ENCODE assay signal across 27 mouse cellular contexts in genomic region chr8:4162786-4163185, GRCm38 (mm10). TPM values are rescaled to one million over a fixed set of nuclear protein-coding genes. Genes with fewer than 3 reads are reported as not detected.
A peak's percentile ranks its signal among the peaks of the same experiment; 100 is the strongest.
DNase-seq lines count a peak whose midpoint lies in the region; ATAC-seq and TF ChIP-seq lines count a peak whose summit lies in the region.
"Had no signal": no experiment of that assay in that cellular context is flagged by ENCODE, and none has a peak within 500 bp of the region (broad histone marks: within the 10 kb centered on the region; RNA-seq: fewer than 3 reads in every experiment).

No protein-coding gene starts in this region.

- intact Hi-C loops in heart, postnatal 25 days (cut with DNase I): loop anchor here (10.0 kb wide), 2 partner anchors 162 to 332 kb away; partner anchors contain the start of genes Ccl25, Cers4 and Elavl1

- H3K4me1 ChIP-seq in heart, postnatal 0 days (ENCODE audit: control insufficient read depth, insufficient read depth): 0 out of 2 replicates have a peak, but pooled peaks cover 4% of the 10 kb centered on the region
- H3K4me1 ChIP-seq in thymus, adult 2 months (replicated peaks; ENCODE audit: control insufficient read depth, insufficient read depth, low read length): peaks cover 16% of the 10 kb centered on the region
- peaks cover 11% of the 10 kb centered on the region for H3K4me1 ChIP-seq in midbrain, embryonic 10.5 days

- peak overlapping the region; percentile 6; the same call in 1 of the 2 replicates for H3K27ac ChIP-seq in heart, postnatal 0 days (ENCODE audit: low read depth)
- H3K27ac ChIP-seq in thymus, adult 2 months (ENCODE audit: control insufficient read depth, insufficient read depth, low read length): peak overlapping the region; percentile 95
- no peak overlapping the region for H3K27ac ChIP-seq in midbrain, embryonic 10.5 days (replicated peaks)
- H3K27ac ChIP-seq: embryonic facial prominence, embryonic 15.5 days; forebrain, embryonic 10.5 days; gastrocnemius, adult 2 months; heart, embryonic 13.5 days; hindbrain, embryonic 13.5 days had no signal

- no peaks in the 10 kb centered on the region for H3K27me3 ChIP-seq in heart, postnatal 0 days (ENCODE audit: control insufficient read depth, insufficient read depth, low read length)
- no peaks in the 10 kb centered on the region for H3K27me3 ChIP-seq in thymus, adult 2 months (ENCODE audit: control insufficient read depth, insufficient read depth, low read length)
- H3K27me3 ChIP-seq in midbrain, embryonic 10.5 days (ENCODE audit: low read depth, poor library complexity, severe bottlenecking): peaks cover 4% of the 10 kb centered on the region; the same call in 1 of the 2 replicates
- H3K27me3 ChIP-seq: embryonic facial prominence, embryonic 15.5 days; heart, embryonic 13.5 days; hindbrain, embryonic 13.5 days had no signal

- no peak overlapping the region for H3K9ac ChIP-seq in heart, postnatal 0 days (replicated peaks; ENCODE audit: low read depth, low read length)
- H3K9ac ChIP-seq: embryonic facial prominence, embryonic 15.5 days; heart, embryonic 13.5 days; hindbrain, embryonic 13.5 days had no signal

- no peak for DNase-seq in heart, postnatal 0 days (ENCODE audit: low spot score)
- no peak for DNase-seq in heart, postnatal 25 days (ENCODE audit: low spot score)
- peak; percentile 46 for DNase-seq in thymus, adult 2 months
- DNase-seq in thymus, postnatal 25 days: peak; percentile 58
- DNase-seq in midbrain, embryonic 10.5 days (ENCODE audit: low spot score): no peak
- no peak for DNase-seq in cerebellum, postnatal 36 days
- no peak for DNase-seq in kidney, adult 9 months
- DNase-seq: adrenal gland, adult 2 months; adrenal gland, postnatal 25 days; B cell, adult 2 months; cerebellum, adult 18-20 months; cerebellum, adult 9-11 months; embryo, embryonic 11 days; gastrocnemius, adult 2 months; gastrocnemius, postnatal 36 days; heart, postnatal 10 days had no signal

- H3K36me3 ChIP-seq in heart, postnatal 0 days (replicated peaks; ENCODE audit: control insufficient read depth, insufficient read depth, low read length): no peaks in the 10 kb centered on the region
- no peaks in the 10 kb centered on the region for H3K36me3 ChIP-seq in thymus, adult 2 months (ENCODE audit: control insufficient read depth, insufficient read depth, low read length)
- no peaks in the 10 kb centered on the region for H3K36me3 ChIP-seq in midbrain, embryonic 10.5 days
- H3K36me3 ChIP-seq: embryonic facial prominence, embryonic 15.5 days; forebrain, embryonic 10.5 days; heart, embryonic 13.5 days; hindbrain, embryonic 13.5 days had no signal

- no peak overlapping the region for H3K4me2 ChIP-seq in heart, postnatal 0 days (ENCODE audit: low read depth, low read length)
- H3K4me2 ChIP-seq: embryonic facial prominence, embryonic 15.5 days; heart, embryonic 13.5 days; hindbrain, embryonic 13.5 days had no signal

- WGBS in heart, postnatal 0 days: 41% methylated on average over 4 of the region's 4 CpGs
- 6% methylated on average over 4 of the region's 4 CpGs for WGBS in thymus, adult 2 months
- whole genome bisulfite sequencing in midbrain, embryonic 10.5 days: 74% methylated on average over 4 of the region's 4 CpGs

- H3K9me3 ChIP-seq in heart, postnatal 0 days (replicated peaks; ENCODE audit: control insufficient read depth, low read length): no peaks in the 10 kb centered on the region
- no peaks in the 10 kb centered on the region for H3K9me3 ChIP-seq in midbrain, embryonic 10.5 days (replicated peaks)
- H3K9me3 ChIP-seq: embryonic facial prominence, embryonic 15.5 days; forebrain, embryonic 10.5 days; heart, embryonic 13.5 days; hindbrain, embryonic 13.5 days had no signal

- TF ChIP-seq EP300 in heart, postnatal 0 days (IDR thresholded peaks at IDR 0.05; ENCODE audit: low read depth): no peak

- TF ChIP-seq CTCF in heart, postnatal 0 days (IDR thresholded peaks at IDR 0.05; ENCODE audit: low read depth): no peak
- TF ChIP-seq CTCF in thymus, adult 2 months (IDR thresholded peaks at IDR 0.05; ENCODE audit: borderline replicate concordance, control insufficient read depth, extremely low read depth, insufficient read depth, low read length, poor library complexity): no peak

- ATAC-seq in heart, postnatal 0 days (ENCODE audit: insufficient read depth, low read depth): no peak
- ATAC-seq: CD4-positive, CD25-positive, alpha-beta regulatory T cell, adult 4 months; forebrain, embryonic 14.5 days had no signal

- H3K4me3 ChIP-seq in heart, postnatal 0 days (ENCODE audit: low read depth, low read length): no peak overlapping the region
- no peak overlapping the region for H3K4me3 ChIP-seq in thymus, adult 2 months (ENCODE audit: control insufficient read depth, insufficient read depth, low read length)
- H3K4me3 ChIP-seq in midbrain, embryonic 10.5 days: no peak overlapping the region
- H3K4me3 ChIP-seq: embryonic facial prominence, embryonic 15.5 days; erythroblast, embryonic 14.5 days; forebrain, embryonic 10.5 days; gastrocnemius, adult 2 months; heart, embryonic 13.5 days; hindbrain, embryonic 13.5 days had no signal

- no peak for TF ChIP-seq POLR2A in thymus, adult 2 months (IDR thresholded peaks at IDR 0.05; ENCODE audit: control insufficient read depth, extremely low read depth, insufficient read depth, low read length, poor library complexity)

RNA-seq across cellular contexts. Expression of gene Evi5l, which starts 3.6 kb away (rescaled TPM):
- total RNA-seq in heart, postnatal 0 days (2014; rRNA removed; ENCODE audit: low replicate concordance): 24.8 and 26.1 TPM in 2 replicates
- 9.3 and 11.1 TPM in 2 replicates for polyA plus RNA-seq in heart, postnatal 0 days (2015; fragmentation: Nextera tagmentation; extraction: Ambion mirVana)
- total RNA-seq in heart, postnatal 25 days (2021): 10 to 100 TPM; 23.4 to 24.6 TPM
- polyA plus RNA-seq in thymus, adult 2 months (2012; rRNA removed): 48.3 and 64.2 TPM in 2 replicates
- polyA plus RNA-seq in midbrain, embryonic 10.5 days (2016; fragmentation: Nextera tagmentation; extraction: Ambion mirVana): 24.9 and 38.1 TPM in 2 replicates

RNA-seq across cellular contexts. Expression of gene Cd209g, which starts 28.9 kb away (rescaled TPM):
- total RNA-seq in heart, postnatal 0 days (2014; rRNA removed; ENCODE audit: low replicate concordance): not detected in 2 replicates
- polyA plus RNA-seq in heart, postnatal 0 days (2015; fragmentation: Nextera tagmentation; extraction: Ambion mirVana): not detected in 2 replicates
- total RNA-seq in heart, postnatal 25 days (2021): not detected
- polyA plus RNA-seq in thymus, adult 2 months (2012; rRNA removed): 5.7 and 8.9 TPM in 2 replicates
- not detected in 2 replicates for polyA plus RNA-seq in midbrain, embryonic 10.5 days (2016; fragmentation: Nextera tagmentation; extraction: Ambion mirVana)
- total RNA-seq: common myeloid progenitor, adult 5-6 weeks; heart, postnatal 10 days; hematopoietic stem cell, adult 5-6 weeks; MEL had no signal
- polyA plus RNA-seq: embryonic facial prominence, embryonic 11.5 days; embryonic facial prominence, embryonic 15.5 days; erythroblast, embryonic 14.5 days; forebrain, embryonic 10.5 days; forebrain, embryonic 14.5 days; heart, embryonic 13.5 days; hindbrain, embryonic 13.5 days had no signal

RNA-seq across cellular contexts. Expression of gene Prr36, which starts 54.5 kb away (rescaled TPM):
- not detected in 2 replicates for total RNA-seq in heart, postnatal 0 days (2014; rRNA removed; ENCODE audit: low replicate concordance)
- 0.04 TPM in 2 replicates for polyA plus RNA-seq in heart, postnatal 0 days (2015; fragmentation: Nextera tagmentation; extraction: Ambion mirVana)
- not detected for total RNA-seq in heart, postnatal 25 days (2021)
- 0.47 and 0.64 TPM in 2 replicates for polyA plus RNA-seq in thymus, adult 2 months (2012; rRNA removed)
- polyA plus RNA-seq in midbrain, embryonic 10.5 days (2016; fragmentation: Nextera tagmentation; extraction: Ambion mirVana): 10.8 and 18.6 TPM in 2 replicates
- total RNA-seq: gastrocnemius, adult 2 months; gastrocnemius, postnatal 36 days had no signal
- polyA plus RNA-seq: erythroblast, embryonic 14.5 days had no signal

RNA-seq across cellular contexts. Expression of gene Cd209f, which starts 57.2 kb away (rescaled TPM):
- not detected in 2 replicates for total RNA-seq in heart, postnatal 0 days (2014; rRNA removed; ENCODE audit: low replicate concordance)
- polyA plus RNA-seq in heart, postnatal 0 days (2015; fragmentation: Nextera tagmentation; extraction: Ambion mirVana): 0.08 and 0.10 TPM in 2 replicates
- under 1 TPM; 0.21 to 0.42 TPM for total RNA-seq in heart, postnatal 25 days (2021)
- 8.4 and 10.0 TPM in 2 replicates for polyA plus RNA-seq in thymus, adult 2 months (2012; rRNA removed)
- not detected in 2 replicates for polyA plus RNA-seq in midbrain, embryonic 10.5 days (2016; fragmentation: Nextera tagmentation; extraction: Ambion mirVana)
- total RNA-seq: common myeloid progenitor, adult 5-6 weeks; hematopoietic stem cell, adult 5-6 weeks; MEL had no signal
- polyA plus RNA-seq: embryonic facial prominence, embryonic 11.5 days; embryonic facial prominence, embryonic 15.5 days; erythroblast, embryonic 14.5 days; forebrain, embryonic 10.5 days; heart, embryonic 13.5 days; hindbrain, embryonic 13.5 days had no signal

Comparison
In these comparisons a context has a peak if more than half of its experiments do, and no peak if none do; other contexts are left out.
1. DNase-seq: peak in thymus, adult 2 months (single experiment) and thymus, postnatal 25 days (single experiment); none in heart, postnatal 0 days (single experiment), heart, postnatal 25 days (single experiment), midbrain, embryonic 10.5 days (single experiment), cerebellum, postnatal 36 days (0 of 2) and kidney, adult 9 months (single experiment).